Mouse (Mus musculus) right cerebral cortex, adult 2 months (tissue): ENCODE measurements at regions not wholly inside any gene's neighbourhood (a gene's known extent, or its start where the extent isn't known, plus 50 kb on each side); places are given as distances from the start of the nearest gene placed in this dataset.

ENCODE experiments used
- DNase-seq, 2 experiments: peaks; one replicate each; pipeline ENCODE4 v3.0.0; 2021 to 2022; ENCODE audit warnings: low spot score in 2 of 2

DNA sequence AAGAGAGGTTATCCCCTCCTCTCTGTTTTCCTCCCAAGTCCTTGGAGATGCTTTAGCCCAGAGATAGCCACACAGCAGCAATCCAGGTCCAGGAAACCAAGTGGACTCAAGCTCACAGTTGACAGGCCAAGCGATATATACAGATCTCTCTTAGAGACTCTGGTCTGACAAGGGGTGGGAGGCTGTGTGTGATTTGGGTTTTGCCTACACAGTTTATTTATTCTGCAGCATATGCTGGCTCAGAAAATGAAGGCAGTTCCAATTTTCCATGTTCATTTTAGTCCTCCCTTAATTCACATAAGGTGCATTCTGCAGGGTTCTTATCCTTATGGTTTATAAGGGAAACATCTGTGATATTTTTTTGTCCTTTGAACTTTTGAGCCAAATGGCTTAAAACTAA, 595.0 kb upstream of the Apob start:
- peak; percentile 6 to 18 for DNase-seq

DNA sequence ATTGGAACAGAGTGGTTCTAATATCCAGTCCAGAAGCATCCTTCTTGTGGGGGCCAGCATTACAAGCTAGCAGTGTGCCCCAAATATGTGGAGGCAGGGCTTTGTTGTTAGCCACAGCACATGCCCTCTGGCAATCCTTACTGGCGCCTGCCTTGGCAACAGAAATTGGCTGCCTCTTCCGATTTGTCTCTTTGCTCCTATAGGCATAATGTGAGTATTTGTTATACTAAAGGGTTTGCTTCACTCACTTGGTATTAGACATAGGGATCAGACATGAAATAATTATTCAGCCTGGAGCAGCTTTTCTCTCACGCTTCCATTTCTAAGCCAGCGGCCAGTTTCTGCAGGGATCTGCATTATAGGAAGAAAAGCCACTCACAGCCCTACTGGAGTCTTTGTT, 573.6 kb upstream of the Apob start:
- DNase-seq = no peak

DNA sequence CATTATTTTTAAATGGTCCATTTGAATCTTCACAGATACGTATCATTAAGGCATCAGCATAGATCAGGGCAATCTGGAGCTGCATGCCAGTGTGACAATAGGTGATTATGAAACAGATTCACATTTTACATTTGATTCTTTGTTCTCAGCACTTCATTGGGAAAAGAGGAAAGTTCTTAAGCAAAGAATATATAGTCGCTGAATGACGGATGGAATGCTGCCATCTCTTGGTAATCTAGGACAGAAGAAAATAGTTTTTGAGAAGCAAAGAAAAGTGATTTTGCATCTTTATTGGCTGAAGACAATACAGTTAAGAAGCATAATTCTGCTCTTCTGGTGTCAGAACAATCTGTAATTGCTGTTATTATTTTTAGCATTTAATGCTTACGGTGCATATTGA, 565.6 kb upstream of the Apob start:
- DNase-seq = no peak

DNA sequence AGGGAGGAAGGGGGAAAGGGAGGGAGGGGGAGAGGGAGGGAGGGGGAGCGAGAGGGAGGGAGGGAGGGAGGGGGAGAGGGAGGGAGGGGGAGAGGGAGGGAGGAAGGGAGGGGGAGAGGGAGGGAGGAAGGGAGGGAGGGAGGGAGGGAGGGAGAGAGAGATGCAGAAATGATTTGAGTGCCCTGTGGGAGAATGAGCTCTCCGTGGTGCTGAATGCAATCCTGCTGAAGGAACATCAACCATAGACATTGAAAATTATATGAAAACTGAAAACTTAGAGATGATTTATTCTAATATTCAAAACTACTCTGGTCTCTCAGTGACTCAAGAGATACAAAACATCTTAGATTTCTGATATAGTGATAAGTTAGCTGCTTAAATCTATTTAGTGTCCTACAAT, 557.2 kb upstream of the Apob start:
- DNase-seq = no peak

DNA sequence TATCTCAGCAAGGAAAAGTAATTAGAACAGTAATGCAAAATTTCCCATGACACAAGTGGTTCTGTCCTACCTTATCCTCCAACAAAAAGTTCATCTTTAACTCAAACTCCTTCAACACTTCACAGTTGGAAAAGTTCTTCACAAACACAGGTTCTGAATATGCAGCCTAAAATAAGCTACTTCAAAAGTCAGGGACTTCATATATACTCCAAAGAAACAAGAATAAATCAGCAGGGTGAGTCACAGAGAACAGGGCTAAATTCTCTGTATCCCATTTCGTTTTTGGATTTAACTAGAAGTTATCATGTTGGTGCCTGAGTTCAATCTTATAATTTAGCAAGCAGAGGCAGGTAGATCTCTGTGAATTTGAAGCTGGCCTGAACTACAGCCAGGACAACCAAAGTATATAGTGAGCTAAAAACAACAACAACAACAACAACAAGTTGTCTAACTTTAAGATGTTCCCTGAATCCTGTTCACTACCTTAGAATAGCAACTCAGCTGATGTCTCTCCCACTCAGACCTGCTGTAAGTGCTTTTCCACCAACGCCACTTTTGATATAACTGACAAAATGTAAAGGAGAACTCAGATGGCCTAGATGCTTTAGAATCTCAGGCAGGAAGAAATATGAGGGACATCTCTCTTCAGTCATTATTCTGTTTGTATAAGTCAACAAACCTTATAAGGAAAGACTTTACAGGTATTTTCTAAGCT, 555.5 kb upstream of the Apob start:
- peak in 1 of 2 experiments; percentile 33 for DNase-seq

DNA sequence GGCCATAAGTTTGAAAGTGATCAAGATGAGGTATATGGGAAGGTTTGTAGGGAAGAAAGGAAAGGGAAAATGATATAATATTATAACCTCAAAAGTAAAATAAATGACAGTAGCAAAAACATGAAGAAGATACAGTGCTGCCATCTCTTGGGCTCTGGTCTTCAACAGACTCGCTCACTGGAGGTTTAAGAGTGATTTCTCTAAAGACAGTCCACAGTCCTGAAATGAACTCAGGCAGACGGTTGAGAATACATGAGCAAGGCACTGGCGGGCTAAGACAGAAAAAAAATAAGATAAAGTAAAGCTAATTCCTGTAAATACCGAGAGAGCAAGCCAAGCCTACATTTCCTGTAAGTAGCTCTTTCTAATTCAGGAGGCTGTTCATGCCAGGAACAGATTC, 546.5 kb upstream of the Apob start:
- DNase-seq = no peak

DNA sequence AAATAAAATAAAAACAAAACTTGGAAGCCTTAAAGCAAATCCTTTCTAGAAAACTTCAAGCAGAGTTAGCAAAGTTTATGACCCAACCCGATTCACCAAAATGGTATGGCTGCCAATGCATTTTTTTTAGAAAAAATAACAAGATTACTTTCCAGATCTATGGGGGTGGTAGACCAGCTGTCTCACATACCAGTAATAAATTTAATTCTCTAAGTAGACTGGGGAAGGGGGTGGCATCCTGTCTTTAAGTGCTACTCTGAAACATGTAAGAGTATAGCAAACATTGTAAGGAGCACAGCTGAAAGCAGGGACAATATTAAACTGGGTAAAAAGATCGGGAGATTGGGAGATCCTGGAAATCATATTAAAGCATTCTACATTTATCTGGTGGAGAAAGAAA, 532.2 kb upstream of the Apob start:
- peak in 1 of 2 experiments; percentile 20 for DNase-seq

DNA sequence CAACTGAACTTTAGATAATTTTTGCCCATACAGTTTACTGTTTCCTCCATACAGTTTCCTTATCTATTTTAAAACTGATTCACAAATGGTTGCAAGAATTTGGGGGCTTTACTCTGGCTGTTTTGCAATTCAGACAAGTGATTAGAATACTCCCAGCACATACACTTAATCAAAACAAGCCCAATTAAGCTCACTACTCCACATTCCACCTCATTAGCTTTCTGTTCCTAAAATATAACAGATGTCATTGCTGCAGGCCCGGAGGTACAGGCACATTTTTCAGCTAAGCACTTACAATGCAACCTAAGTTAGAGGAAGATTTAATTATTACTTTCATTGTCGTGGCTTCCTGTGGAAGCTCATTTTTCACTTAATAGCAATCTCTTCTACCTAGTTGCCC, 526.9 kb upstream of the Apob start:
- DNase-seq = no peak

DNA sequence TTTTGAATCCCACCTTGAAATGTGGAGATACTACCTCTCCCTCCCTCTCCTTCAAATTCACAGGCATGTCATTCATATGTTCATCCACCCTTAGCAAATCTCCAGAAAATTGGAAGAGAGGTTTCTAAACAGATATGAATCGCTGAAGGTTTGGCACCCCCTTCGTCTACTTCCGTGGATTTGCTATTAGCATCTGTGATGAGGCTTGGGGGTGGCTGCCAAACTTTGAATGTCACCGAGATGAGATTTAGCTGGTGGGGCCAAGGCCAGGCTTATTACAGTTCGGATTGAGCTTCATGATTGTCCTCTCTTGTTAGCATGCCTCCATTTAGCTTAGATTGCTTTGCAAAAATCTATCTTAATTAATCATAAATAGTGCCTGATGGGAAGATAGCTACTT, 520.4 kb upstream of the Apob start:
- no peak for DNase-seq

DNA sequence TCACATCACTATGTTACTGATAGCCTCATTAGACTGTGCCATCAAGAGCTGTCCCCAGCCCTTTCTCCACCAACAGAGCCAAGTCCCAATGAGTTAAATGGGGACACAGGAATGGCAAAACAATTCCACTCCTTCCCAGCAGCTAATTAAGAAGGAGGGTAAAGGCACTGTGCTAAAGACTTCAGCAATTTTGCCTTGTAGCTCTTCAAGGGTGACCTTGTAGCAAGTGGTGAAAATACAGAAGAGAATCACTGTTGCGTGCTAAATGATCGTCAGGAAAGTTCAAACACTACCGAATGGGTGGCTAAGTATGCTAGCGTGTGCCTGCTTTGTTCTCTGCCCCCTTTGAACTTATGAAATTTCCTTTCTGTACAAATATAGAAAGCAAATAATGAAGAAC, 519.9 kb upstream of the Apob start:
- DNase-seq = no peak

DNA sequence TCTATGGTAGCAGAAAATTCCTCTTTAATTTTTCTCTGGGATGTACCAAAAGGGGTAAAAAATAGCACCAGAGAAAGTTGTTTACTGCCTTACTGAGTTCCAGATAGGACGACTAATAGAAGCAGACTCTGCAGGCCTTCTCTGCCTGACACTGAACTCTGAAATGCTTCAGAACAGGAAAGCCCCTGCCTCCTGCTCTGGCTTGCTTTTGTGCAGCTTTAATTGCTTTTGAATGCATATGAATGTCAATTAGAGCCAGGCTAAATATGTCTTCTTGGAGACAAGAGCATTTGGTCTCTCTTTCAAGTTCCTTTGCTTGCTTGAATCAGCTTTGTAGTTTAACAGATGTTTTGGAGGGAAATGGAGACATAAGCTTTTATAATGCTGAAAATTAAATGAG, 512.5 kb upstream of the Apob start:
- no peak for DNase-seq

DNA sequence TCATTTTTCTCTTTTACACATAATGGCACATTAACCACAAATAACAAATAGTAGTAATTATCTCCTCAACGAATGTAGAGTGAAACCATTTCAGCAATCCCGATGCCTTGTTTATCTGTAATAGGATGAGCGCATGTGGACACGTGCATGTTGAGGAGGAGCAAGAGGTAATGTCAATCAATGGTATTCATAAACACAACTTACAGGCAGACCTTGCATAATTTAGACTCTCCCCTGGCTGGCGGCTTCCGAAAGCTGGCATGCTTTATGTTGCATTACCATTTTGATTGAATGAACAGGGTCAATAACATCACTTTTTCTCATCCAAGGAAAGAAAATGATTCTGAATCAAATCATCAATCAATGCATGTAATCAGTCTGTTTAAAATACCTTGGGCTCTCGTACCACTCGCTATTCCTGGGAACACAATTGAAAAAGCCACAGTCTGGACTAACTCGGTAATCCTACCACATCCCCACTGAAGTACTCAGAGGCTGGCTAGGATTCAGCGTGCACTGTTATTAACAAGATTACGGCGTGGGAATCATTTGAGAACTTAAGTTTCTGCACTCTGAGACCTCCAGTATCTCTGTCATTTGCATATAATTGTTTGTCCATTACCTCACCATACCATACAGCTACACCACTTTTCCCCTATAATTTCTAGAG, 464.7 kb upstream of the Apob start:
- DNase-seq = no peak

DNA sequence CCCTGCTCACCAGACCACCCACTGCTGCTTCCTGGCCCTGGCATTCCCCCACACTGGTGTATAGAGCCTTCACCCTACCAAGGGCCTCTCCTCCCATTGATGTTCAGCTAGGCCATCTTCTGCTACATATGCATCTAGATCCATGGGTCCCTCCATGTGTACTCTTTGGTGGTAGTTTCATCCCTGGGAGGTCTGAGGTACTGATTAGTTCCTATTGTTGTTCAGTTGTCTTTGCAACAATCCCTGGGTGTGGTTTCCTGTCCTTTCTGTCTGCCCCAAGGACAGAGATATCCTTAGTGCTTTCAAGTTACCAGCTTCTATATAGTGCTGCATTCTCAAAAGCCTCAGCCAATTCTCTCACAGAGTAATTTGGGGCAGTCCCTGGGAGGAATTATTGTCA, 440.1 kb upstream of the Apob start:
- no peak for DNase-seq

DNA sequence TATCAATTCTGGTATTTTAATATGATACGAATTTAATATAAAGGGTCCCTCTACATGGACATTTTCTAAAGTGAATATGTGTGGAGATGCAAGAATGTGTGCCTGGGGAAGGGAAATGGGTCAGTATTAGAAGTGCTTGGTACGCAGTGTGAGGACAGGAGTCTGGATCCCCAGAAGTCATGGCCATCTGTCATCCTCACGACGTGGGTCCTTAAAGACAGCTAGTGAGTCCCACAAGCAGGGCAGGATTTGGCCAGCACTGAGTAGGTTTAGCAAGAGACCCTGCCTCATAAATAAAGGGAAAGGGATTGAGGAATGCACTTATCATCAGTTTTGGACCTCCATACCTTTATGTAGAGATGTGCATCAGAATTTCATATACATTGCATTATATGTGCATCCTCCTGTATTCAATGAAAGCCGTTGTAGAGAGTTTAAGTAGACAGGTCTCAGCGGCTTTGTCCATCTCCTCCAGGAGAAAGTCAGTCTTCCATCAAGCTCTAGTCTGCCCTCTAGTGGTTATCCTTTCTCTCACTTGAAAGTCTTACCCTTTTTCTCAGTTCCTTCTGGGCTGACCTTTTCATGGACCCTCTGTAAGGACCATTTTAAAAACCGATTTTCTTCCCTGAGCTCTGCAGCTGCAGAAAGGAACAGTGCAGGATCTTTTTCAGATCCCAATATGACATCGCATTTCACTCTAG, 434.0 kb upstream of the Apob start:
- DNase-seq = peak in 1 of 2 experiments; percentile 12

DNA sequence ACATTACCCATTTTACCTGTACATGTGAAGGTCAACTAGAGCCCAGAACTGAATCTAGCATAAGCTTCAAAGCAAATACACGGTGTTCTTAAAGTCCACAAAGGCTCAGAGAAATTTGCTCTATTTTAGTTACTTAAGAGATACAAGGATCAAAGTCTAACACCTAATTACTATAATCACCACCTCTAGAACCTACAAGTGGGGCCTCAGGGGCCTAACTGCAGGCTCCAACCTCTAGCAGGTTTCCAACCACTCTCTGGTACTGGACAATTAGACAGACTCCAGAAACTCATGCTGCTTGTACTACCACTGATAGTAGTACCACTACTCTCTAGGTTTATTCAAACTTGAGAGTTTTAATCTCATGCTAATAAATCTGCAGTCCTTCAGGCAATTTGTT, 428.7 kb upstream of the Apob start:
- DNase-seq = no peak

DNA sequence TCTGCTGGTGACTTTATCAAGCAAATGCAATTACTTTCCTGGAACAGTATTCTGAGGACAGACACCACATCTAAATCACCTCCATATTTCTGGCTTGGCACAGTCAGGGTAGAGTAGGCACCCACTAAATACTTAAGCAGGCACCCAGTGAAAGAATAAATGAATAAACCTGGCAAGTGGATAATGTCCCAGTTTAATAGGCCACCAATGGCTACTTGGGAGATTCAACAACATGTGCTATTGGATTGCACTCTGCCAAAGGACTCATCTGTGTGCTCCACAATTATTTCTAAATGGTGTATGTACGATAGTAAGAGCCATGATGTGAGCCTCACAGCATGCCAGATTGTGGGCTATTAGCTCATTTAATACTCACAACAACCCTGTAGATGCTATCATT, 417.2 kb upstream of the Apob start:
- no peak for DNase-seq

DNA sequence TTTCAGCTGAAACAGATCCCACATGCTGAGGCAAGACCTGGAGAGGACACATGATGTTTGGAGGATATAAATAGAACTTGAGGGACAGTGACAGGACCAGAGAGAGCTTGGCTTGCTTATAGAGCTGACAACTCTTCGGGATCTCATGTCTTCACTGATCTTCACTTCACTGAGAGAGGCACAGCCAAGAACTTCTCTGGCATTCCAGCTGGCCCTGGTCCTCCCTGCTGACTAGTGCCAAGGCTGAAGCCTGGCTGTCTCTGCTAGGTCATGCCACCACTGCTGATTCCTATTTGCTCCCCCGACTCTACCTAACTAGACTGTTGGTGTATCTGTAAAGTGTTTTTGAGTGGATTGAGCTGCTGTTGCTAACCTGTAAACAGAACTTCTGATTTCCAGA, 401.4 kb upstream of the Apob start:
- no peak for DNase-seq

DNA sequence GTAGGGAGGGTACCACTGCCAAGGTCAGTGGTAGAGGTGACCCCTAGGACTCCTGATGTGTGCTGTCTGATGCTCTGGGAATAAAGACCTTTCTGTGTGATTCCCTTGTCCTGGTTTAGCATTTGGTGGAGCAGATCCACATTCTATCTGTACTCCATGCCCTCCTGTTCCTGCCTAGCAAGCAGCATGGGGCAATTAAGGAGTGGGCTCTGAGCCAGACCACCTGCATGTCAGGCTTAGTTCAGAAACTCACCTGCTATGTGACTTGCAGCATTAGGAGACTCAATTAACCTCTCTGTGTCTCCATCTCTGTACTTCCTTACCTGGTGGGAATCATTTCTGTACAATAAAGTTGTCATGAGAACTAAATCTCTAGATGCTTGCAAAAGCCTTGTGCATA, 389.9 kb upstream of the Apob start:
- no peak for DNase-seq

DNA sequence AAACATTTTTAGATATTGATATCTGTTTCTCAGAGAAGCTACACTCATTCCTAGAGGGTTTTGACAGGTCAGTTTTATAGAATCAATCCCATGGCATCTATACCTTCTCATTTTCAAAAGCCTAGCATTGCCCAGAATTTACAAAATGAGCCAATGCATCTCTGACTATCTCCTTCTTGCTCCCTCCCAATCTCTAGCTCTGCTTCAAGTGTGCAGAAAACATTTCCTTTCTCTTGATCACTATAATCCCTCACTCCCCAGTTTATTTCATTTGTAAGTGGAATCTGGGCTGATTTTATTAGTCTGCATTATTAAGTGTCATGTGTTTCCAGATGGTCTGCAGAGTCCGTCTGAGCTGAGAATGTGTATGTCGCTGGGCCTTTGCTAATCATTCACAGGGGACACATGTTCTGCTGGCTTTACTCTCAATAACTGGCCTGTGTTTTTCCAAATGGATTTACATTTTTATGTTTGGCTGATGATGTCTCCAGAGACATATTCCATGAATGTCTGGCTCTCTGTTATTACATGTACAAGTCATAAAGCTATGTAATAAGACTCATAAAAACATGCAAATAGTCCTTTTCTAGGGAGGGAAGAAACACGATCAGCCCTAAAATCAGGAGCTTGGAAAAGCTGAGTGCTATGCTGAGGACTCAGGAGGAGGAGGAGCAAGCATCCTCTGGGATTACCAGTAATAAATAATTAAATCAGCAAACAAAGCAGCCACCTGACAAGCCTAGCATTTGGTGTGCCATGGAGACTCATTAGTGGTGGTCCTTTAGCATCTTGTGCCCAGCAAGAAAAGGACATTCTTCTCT, 366.0 kb upstream of the Apob start:
- no peak for DNase-seq

DNA sequence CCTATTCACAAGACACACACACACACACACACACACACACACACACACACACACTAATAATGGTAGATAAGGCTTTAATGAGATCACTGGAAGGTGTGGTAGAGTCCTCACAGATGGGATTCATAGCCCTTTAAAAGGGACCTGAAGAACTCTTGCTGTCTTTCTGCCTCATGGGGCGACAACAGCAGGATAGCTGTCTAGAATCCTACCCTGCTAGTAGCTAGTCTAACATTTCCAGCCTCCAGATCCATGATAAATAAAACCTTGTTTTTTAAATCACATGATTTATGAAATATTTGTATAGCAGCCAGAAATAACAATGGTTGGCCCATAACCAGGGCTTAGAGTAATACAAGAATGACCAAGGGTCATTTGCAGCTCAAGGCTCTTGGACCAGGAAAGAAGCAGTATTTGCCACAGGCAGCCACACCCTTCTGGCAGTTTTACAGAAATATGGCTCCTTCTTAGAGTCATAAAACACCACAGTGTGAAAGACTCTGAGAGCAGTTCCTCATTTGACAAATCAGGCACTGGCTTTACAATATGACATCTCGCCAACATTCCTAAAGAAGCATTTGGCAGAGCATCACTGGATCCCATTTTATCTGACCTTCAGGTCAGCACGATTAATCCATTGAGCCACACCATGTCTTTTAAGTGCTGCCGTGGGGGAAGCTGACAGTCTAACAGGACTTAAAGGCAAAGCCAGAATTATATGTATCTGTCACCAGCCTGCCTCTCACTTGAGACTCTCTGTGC, 340.9 kb upstream of the Apob start:
- no peak for DNase-seq

DNA sequence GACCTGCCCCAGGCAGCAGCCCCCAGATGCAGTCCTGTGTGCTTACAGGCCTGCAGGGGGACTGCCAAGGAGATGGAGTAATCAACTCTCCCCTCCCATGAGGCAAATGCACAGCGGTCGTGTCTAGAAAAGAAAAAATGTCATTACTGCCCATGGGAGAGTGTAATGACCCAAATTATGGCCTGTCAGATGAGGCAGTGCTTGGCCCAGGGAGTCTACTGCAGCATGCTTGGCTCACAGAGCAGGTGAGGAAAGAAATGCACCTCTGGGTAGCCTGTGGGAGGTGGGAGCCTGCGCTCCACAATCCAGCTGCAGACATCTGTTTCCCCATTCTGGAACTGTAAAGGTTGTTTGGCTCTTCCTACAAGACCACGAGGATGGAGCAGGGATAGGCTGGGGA, 339.8 kb upstream of the Apob start:
- DNase-seq = no peak

DNA sequence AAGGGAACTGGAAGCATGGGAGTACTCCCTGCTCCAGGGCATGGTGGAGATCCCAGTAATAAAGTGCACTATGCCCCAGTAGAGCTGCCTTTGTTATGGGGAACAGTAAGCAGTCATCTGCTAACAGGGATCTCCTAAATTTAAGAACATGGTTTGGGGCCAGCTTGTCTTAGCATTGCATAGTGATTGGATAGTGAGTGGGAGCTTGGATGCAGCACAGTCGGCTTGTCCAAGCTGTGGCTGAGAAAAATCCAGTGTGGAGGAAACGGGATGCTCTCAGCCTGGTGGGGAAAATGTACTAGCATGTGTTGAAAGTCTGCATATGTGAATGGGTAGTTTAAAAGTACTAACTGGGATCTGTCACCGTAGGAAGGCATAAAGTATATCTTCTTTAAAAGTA, 326.6 kb upstream of the Apob start:
- no peak for DNase-seq
